Mouse (Mus musculus) cerebellum, postnatal 4 days (tissue): ENCODE measurements at regions not wholly inside any gene's neighbourhood (a gene's known extent, or its start where the extent isn't known, plus 50 kb on each side); places are given as distances from the start of the nearest gene placed in this dataset.
"Not testable (repeated sequence)": the region's sequence is repeated elsewhere in the genome, so short reads cannot be mapped to it uniquely, and the experiment has no call there.

Source experiments
- DNase-seq, 2 experiments: peaks; one replicate each; pipeline ENCODE4 v3.0.0; 2022; ENCODE audit warnings: low spot score in 2 of 2, mixed read lengths in 1 of 2

DNA sequence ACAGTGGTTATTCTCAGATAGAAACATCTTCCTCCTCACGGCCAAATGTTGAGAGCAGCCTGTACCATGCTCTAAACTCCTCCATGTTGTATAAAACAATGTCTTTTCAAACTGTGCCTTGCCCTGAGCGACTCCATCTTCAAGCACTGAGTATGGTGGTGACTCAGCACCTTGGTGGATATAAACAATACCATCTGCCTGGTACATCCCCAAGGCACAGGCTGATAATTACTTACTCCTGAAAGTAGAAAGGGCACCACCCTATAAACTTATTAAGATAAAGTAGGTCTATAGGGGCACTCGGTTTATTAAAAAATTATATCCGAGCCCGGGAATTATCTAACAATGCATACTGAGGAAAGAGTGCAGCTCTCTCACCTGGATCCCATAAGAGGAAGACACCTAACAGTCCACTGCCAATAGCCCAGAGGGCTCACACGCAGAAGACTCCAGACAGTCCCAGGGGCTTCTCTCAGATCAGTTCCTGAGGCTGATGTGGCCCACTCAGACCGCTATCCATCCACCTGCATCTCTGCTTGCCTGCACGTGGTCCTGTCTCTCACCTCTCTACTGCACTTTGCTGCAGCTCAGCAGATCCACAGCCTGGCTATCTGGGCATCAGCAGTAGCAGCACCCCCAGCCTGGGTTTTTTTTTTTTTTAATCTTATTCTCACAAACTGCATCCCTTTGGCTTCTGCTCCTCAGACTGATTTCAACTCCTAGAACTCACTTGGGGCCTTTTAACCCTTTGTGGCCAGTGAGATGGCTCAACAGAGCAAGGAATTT is 109.7 kb upstream of the Dlg1 start:
- DNase-seq: no peak

GRCm38 (mm10) chr16:31560426-31560825 is 102.8 kb upstream of the Dlg1 start:
- DNase-seq: no peak

DNA sequence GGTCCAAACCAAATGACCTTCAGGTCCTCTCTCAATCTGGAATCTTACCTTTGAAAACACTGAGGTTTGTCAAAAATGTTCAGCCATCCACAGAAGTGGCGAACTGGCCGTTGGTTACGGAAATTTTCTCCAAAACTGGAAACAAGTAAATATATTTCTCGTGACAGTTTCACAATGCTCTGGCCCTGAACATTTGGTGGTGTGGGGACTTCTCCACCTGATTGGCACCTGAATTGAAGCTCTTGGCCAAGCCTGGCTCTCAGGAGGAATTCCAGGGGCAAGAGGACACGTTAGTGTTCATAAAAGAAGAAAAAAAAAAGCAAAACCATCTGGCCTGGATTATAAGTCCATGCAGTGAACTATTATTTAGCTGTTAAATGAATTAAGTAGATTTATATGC is 98.3 kb upstream of the Dlg1 start:
- no peak for DNase-seq

- no peak for DNase-seq
Measured at GRCm38 (mm10) chr16:31568316-31568715, 94.9 kb upstream of the Dlg1 start.

- DNase-seq: no peak
Measured at GRCm38 (mm10) chr16:31569871-31570270, 93.4 kb upstream of the Dlg1 start.

GRCm38 (mm10) chr16:31570311-31571139 is 92.7 kb upstream of the Dlg1 start:
- no peak for DNase-seq

GRCm38 (mm10) chr16:31573833-31574232 is 89.4 kb upstream of the Dlg1 start:
- not testable (repeated sequence) for DNase-seq

DNA sequence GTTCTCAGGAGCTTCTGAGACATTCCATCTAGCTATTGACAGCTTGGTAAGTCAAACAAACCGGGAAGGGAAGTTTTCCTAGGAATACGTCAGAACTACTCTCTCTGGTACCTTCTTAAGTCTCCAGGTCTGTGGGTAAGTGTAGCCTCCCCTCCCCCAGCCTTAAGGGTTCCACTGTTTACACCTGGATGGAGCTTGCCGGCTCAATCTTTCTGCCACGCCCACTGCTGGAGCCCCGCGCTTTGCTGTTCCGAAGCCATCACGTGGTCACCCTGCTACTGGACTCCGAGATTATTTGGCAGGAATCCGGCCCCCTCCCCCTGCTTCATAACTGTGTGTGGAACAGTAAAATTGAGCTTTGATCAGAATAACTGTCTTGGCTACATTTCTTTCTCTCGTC is 87.6 kb upstream of the Dlg1 start:
- DNase-seq: not testable (repeated sequence)

GRCm38 (mm10) chr16:31576422-31576821 is 86.8 kb upstream of the Dlg1 start:
- no peak for DNase-seq

- no peak for DNase-seq
Measured at GRCm38 (mm10) chr16:31577347-31577746, 85.9 kb upstream of the Dlg1 start.

DNA sequence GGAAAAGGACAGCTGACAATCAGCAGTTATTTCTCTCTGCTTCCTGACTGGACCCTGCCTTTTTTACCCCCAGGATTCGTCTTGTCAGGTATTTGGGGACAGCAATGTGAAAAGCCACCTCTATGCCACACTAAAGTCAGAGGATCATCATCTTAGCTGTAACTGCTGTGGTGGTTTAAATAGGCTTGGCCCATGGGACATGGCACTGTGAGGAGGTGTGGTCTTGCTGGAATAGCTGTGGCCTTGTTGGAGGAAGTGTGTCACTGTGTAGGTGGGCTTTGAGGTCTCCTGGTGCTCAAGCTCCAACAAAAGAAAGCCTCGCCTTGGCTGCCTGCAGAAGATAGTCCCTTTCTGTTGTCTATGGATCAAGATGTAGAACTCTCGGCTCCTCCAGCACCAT is 83.9 kb upstream of the Dlg1 start:
- no peak for DNase-seq

GRCm38 (mm10) chr16:31580779-31581178 is 82.5 kb upstream of the Dlg1 start:
- DNase-seq: no peak

DNA sequence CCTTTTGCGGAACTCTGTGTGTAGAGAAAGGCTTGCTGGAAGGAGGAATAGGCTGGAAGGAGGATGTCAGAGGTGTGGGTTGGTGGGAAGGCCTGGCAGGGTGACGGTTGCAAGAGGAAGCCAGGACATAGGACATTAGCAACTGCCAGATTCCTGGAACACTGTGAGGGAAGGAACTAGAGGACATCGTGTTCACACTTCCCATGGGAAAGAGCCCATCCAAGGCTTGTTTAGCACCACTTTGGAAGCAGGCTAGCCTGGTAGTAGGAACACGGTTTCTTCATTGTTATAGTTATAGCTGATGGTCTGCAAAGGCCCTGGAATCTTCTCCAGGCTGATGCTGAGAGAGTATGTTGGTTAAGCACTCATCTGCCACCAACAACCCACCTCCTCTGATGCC is 80.4 kb upstream of the Dlg1 start:
- DNase-seq: no peak

- no peak for DNase-seq
Measured at GRCm38 (mm10) chr16:31583627-31584026, 79.6 kb upstream of the Dlg1 start.

DNA sequence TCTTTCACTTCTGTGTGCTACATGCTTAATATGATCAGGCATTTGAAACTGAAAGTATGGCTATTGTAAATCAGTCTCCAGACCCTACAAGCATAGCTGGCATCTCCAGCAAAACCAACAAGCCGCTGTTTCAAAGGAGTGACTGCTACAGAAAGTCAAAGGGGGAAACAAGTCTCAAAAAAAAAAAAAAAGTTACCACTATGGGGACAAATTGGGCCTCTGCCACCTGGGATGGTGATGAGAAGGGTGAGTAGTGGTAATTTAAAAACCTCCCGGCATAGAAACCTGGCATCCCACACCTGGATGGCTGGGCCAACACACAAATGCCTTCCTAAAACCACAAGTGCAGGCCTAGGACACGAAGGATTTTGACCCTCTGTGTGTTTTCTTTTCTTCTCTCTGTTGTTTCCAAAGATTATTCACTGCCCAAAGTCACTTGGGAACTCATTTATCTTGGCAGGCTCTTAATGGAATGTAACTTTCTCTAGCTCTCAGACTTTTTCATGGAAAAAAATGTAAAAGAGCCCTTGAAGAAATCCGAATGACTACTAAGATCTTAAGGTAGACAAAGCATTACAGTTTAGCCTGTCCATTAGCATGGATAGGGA is 78.9 kb upstream of the Dlg1 start:
- DNase-seq: no peak

DNA sequence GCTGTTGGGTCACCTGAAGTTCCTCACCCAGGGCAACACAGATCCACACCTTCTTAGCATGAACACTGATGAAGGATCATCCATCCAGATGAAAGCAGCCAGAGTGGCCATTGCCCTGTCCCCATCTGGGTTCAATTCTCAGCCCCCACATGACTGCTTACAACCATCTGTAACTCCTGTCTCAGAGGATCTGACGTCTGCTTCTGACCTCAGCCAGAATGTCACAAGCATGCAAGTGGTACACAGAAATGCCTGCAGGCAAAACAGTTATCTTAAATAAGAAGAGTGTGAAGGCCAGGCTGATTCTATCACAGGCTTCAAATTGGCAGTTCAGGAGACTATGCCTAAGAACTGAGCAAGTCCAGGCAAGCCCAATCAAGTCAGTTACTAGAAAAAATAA is 76.2 kb upstream of the Dlg1 start:
- DNase-seq: no peak

GRCm38 (mm10) chr16:31589576-31589975 is 73.7 kb upstream of the Dlg1 start:
- no peak for DNase-seq

DNA sequence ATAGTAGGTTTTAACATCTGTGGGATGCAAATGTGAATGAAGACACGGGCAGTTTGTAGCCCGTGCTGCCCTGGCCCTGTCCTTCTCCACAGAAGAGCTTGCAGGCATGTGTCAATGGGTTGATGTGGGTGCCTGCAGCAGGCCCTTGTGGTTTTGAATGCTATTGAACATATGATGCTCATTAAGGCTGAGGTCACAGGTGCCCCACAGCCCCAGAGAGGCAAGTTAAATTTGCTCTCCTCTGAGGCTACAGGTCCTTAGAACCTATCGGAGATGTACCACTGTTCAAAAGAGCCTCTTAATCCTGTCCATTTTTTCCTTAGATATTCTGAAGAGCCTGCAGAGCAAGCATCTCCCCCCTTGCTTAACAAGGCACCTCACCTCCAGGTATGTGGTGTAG is 71.7 kb upstream of the Dlg1 start:
- no peak for DNase-seq

DNA sequence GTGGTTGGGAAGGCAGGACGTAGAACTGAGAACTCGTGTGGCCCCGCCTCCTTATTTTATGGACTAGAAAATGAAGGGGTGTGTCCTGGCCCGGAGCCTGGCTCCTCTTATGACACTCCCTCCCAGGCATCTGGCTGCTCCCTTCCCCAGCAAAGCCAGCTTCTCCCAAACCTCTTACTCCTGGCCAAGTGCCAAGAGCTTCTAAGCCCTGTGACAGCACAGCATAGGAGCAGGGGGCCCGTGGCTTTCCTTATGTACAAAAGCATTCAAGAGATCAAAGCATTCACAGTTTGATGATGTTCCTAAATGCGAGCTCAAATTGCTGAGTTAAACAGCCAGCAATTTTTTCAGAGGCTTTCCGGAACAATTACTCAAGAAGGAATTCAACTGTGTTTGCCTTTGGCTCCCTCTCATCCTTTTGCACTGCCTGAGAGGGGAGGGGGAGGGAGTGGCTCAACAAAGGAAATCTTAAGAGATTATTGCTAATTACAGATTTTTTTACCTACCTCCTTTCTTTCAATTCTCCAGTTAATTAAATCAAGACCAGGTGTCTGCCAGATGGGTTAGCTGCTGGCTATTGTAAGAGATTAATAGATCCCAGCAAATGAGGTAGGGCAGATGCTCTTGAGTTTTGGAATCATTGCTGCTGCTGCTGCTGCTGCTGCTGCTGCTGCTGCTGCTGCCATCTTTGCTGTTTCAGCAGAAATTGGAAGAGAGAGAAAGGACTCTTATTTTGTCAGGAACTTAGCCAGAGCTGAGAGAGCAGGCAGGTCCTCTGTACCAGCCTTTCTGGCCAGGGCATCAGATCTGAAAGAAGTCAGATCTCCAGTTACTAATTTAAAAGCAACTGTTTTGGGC is 71.0 kb upstream of the Dlg1 start:
- DNase-seq: peak; percentile 43 to 76

DNA sequence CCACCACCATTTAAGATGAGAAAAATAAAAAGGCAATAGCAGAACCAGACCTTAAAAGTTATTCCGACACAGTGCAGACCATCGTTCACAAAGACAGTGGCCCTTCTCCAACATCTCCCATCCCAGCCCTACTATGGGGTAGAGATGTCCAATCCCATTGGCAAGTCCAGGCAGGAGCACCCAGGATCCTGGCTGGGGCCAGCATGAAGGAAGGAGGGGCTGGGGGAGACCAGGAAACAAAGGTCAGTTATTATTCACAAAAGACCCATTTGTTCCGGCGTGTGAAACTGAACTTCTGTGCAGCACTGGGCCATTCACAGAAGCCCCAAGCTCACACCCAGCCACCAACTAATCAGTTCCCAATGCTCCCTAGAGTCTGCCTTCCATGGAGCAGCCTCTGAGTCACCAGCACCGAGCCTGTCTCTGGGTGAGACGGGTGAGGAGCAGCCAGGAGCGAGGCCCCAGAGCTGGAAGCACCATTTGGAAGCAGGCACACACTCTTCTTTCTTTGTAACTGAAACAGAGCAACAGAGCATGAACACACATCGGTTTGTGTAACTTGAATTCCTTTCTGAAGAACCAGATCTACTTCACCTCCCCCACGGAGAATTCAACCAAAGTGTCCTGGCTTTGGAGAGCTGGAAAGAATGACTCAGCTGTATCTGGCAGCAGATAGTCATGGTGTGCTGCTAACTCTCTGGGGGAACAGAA is 70.1 kb upstream of the Dlg1 start:
- no peak for DNase-seq

DNA sequence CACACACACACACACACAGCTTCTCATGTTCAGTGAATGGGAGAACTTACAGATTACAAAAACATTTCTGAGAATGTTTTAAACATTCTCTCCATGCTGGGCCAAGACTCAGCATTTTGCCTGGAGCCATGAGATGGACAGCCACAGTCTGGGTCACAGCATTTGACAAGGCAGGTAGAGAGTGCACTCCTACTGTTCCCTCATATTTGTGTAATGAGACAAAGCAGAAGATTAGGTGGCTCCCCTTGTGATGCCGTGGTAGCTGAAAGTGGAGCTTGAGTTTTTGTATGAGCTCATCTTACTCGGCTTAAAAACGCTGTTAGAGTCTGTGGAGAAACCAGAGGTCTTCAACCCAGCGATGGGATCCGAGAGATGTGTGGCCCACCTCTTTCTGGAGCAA is 65.3 kb upstream of the Dlg1 start:
- DNase-seq: no peak
